Mouse (Mus musculus): ENCODE data around the gene Als2cr12. TPM values are rescaled to one million over a fixed set of nuclear protein-coding genes. Genes with fewer than 3 reads are reported as not detected.

Als2cr12 gene
- polyA plus RNA-seq, 1 experiment from 2014 or later = not detected

- H3K36me3 ChIP-seq (ENCODE audit: control insufficient read depth, insufficient read depth, low read length) = no peaks in the 10 kb centered on the region
- no peak overlapping the region for H3K4me3 ChIP-seq (ENCODE audit: low read depth, low read length)
- no peak for ATAC-seq (ENCODE audit: low FRiP score)
- no peaks in the 10 kb centered on the region for H3K27me3 ChIP-seq (ENCODE audit: control insufficient read depth, insufficient read depth, low read length)
- H3K4me1 ChIP-seq (replicated peaks; ENCODE audit: control insufficient read depth, insufficient read depth, low read length) = no peaks in the 10 kb centered on the region
- no peak overlapping the region for H3K4me2 ChIP-seq (replicated peaks; ENCODE audit: low read depth, low read length)
- no peak overlapping the region for H3K27ac ChIP-seq (ENCODE audit: low read depth, low read length)
- H3K9ac ChIP-seq (ENCODE audit: low read depth, low read length) = no peak overlapping the region
- DNase-seq (ENCODE audit: low spot score) = no peak
- 91% methylated on average over 3 of the region's 3 CpGs for WGBS
- no peaks in the 10 kb centered on the region for H3K9me3 ChIP-seq (ENCODE audit: control insufficient read depth, low read length)
Observed at GRCm38 (mm10) chr1:58728590-58728868, 32.7 kb upstream of the Als2cr12 start.

- H3K36me3 ChIP-seq (ENCODE audit: control insufficient read depth, insufficient read depth, low read length) = no peaks in the 10 kb centered on the region
- H3K9me3 ChIP-seq (ENCODE audit: control insufficient read depth, low read length) = no peaks in the 10 kb centered on the region
- no peaks in the 10 kb centered on the region for H3K4me1 ChIP-seq (replicated peaks; ENCODE audit: control insufficient read depth, insufficient read depth, low read length)
- H3K27ac ChIP-seq (ENCODE audit: low read depth, low read length) = no peak overlapping the region
- ATAC-seq (ENCODE audit: low FRiP score) (no peak), DNase-seq (ENCODE audit: low spot score) (no peak)
- H3K9ac ChIP-seq (ENCODE audit: low read depth, low read length) = no peak overlapping the region
- 89% methylated on average over 10 of the region's 10 CpGs for WGBS
- no peak overlapping the region for H3K4me2 ChIP-seq (replicated peaks; ENCODE audit: low read depth, low read length)
- no peaks in the 10 kb centered on the region for H3K27me3 ChIP-seq (ENCODE audit: control insufficient read depth, insufficient read depth, low read length)
- H3K4me3 ChIP-seq (ENCODE audit: low read depth, low read length) = no peak overlapping the region
Observed at GRCm38 (mm10) chr1:58727747-58728589, 32.2 kb upstream of the Als2cr12 start.

GRCm38 (mm10) chr1:58727019-58727746 lies 31.4 kb upstream of the Als2cr12 start:
- 83% methylated on average over 1 of the region's 1 CpGs for WGBS
- H3K9me3 ChIP-seq (ENCODE audit: control insufficient read depth, low read length) = no peaks in the 10 kb centered on the region
- H3K36me3 ChIP-seq (ENCODE audit: control insufficient read depth, insufficient read depth, low read length) = no peaks in the 10 kb centered on the region
- ATAC-seq (ENCODE audit: low FRiP score) = no peak
- no peak overlapping the region for H3K27ac ChIP-seq (ENCODE audit: low read depth, low read length)
- no peaks in the 10 kb centered on the region for H3K4me1 ChIP-seq (replicated peaks; ENCODE audit: control insufficient read depth, insufficient read depth, low read length)
- H3K27me3 ChIP-seq (ENCODE audit: control insufficient read depth, insufficient read depth, low read length) = no peaks in the 10 kb centered on the region
- no peak overlapping the region for H3K4me2 ChIP-seq (replicated peaks; ENCODE audit: low read depth, low read length)
- no peak overlapping the region for H3K4me3 ChIP-seq (ENCODE audit: low read depth, low read length)
- no peak for DNase-seq (ENCODE audit: low spot score)
- no peak overlapping the region for H3K9ac ChIP-seq (ENCODE audit: low read depth, low read length)

GRCm38 (mm10) chr1:58725767-58726166 lies 30.0 kb upstream of the Als2cr12 start:
- WGBS = 95% methylated on average over 5 of the region's 5 CpGs
- H3K9me3 ChIP-seq (ENCODE audit: control insufficient read depth, low read length) = no peaks in the 10 kb centered on the region
- H3K4me1 ChIP-seq (replicated peaks; ENCODE audit: control insufficient read depth, insufficient read depth, low read length) = no peaks in the 10 kb centered on the region
- no peak overlapping the region for H3K9ac ChIP-seq (ENCODE audit: low read depth, low read length)
- no peak overlapping the region for H3K27ac ChIP-seq (ENCODE audit: low read depth, low read length)
- H3K4me2 ChIP-seq (replicated peaks; ENCODE audit: low read depth, low read length) = no peak overlapping the region
- H3K27me3 ChIP-seq (ENCODE audit: control insufficient read depth, insufficient read depth, low read length) = no peaks in the 10 kb centered on the region
- H3K36me3 ChIP-seq (ENCODE audit: control insufficient read depth, insufficient read depth, low read length) = no peaks in the 10 kb centered on the region
- ATAC-seq (ENCODE audit: low FRiP score) = no peak
- no peak overlapping the region for H3K4me3 ChIP-seq (ENCODE audit: low read depth, low read length)
- no peak for DNase-seq (ENCODE audit: low spot score)

- H3K9me3 ChIP-seq (ENCODE audit: control insufficient read depth, low read length) = no peaks in the 10 kb centered on the region
- no peak overlapping the region for H3K27ac ChIP-seq (ENCODE audit: low read depth, low read length)
- no peak for DNase-seq (ENCODE audit: low spot score)
- H3K4me1 ChIP-seq (replicated peaks; ENCODE audit: control insufficient read depth, insufficient read depth, low read length) = no peaks in the 10 kb centered on the region
- no peak for ATAC-seq (ENCODE audit: low FRiP score)
- no peaks in the 10 kb centered on the region for H3K36me3 ChIP-seq (ENCODE audit: control insufficient read depth, insufficient read depth, low read length)
- no peaks in the 10 kb centered on the region for H3K27me3 ChIP-seq (ENCODE audit: control insufficient read depth, insufficient read depth, low read length)
- H3K4me2 ChIP-seq (replicated peaks; ENCODE audit: low read depth, low read length) = no peak overlapping the region
- no peak overlapping the region for H3K4me3 ChIP-seq (ENCODE audit: low read depth, low read length)
- H3K9ac ChIP-seq (ENCODE audit: low read depth, low read length) = no peak overlapping the region
Observed at GRCm38 (mm10) chr1:58725095-58725494, 29.3 kb upstream of the Als2cr12 start.

GRCm38 (mm10) chr1:58724533-58724932 lies 28.7 kb upstream of the Als2cr12 start:
- DNase-seq (ENCODE audit: low spot score) = no peak
- Histone ChIP-seq H3K4me3 (ENCODE audit: low read depth, low read length) (no peak overlapping the region), H3K4me1 (replicated peaks; ENCODE audit: control insufficient read depth, insufficient read depth, low read length) (no peaks in the 10 kb centered on the region), H3K4me2 (replicated peaks; ENCODE audit: low read depth, low read length) (no peak overlapping the region), H3K9ac (ENCODE audit: low read depth, low read length) (no peak overlapping the region), H3K9me3 (ENCODE audit: control insufficient read depth, low read length) (no peaks in the 10 kb centered on the region), H3K36me3 (ENCODE audit: control insufficient read depth, insufficient read depth, low read length) (no peaks in the 10 kb centered on the region), H3K27me3 (ENCODE audit: control insufficient read depth, insufficient read depth, low read length) (no peaks in the 10 kb centered on the region), H3K27ac (ENCODE audit: low read depth, low read length) (no peak overlapping the region)
- 74% methylated on average over 5 of the region's 9 CpGs for WGBS
- no peak for ATAC-seq (ENCODE audit: low FRiP score)

- Histone ChIP-seq H3K27me3 (ENCODE audit: control insufficient read depth, insufficient read depth, low read length) (no peaks in the 10 kb centered on the region), H3K27ac (ENCODE audit: low read depth, low read length) (no peak overlapping the region), H3K4me3 (ENCODE audit: low read depth, low read length) (no peak overlapping the region), H3K36me3 (ENCODE audit: control insufficient read depth, insufficient read depth, low read length) (no peaks in the 10 kb centered on the region), H3K4me2 (replicated peaks; ENCODE audit: low read depth, low read length) (no peak overlapping the region), H3K9me3 (ENCODE audit: control insufficient read depth, low read length) (no peaks in the 10 kb centered on the region), H3K4me1 (replicated peaks; ENCODE audit: control insufficient read depth, insufficient read depth, low read length) (no peaks in the 10 kb centered on the region), H3K9ac (ENCODE audit: low read depth, low read length) (no peak overlapping the region)
- 63% methylated on average over 7 of the region's 7 CpGs for WGBS
- ATAC-seq (ENCODE audit: low FRiP score) = no peak
- no peak for DNase-seq (ENCODE audit: low spot score)
Observed at GRCm38 (mm10) chr1:58723809-58724405, 28.1 kb upstream of the Als2cr12 start.

- Histone ChIP-seq H3K4me1 (replicated peaks; ENCODE audit: control insufficient read depth, insufficient read depth, low read length) (no peaks in the 10 kb centered on the region), H3K4me2 (replicated peaks; ENCODE audit: low read depth, low read length) (no peak overlapping the region), H3K27ac (ENCODE audit: low read depth, low read length) (no peak overlapping the region), H3K4me3 (ENCODE audit: low read depth, low read length) (no peak overlapping the region), H3K9me3 (ENCODE audit: control insufficient read depth, low read length) (no peaks in the 10 kb centered on the region), H3K36me3 (ENCODE audit: control insufficient read depth, insufficient read depth, low read length) (no peaks in the 10 kb centered on the region), H3K27me3 (ENCODE audit: control insufficient read depth, insufficient read depth, low read length) (no peaks in the 10 kb centered on the region), H3K9ac (ENCODE audit: low read depth, low read length) (no peak overlapping the region)
- WGBS = 69% methylated on average over 7 of the region's 7 CpGs
- no peak for ATAC-seq (ENCODE audit: low FRiP score)
- no peak for DNase-seq (ENCODE audit: low spot score)
Observed at GRCm38 (mm10) chr1:58723062-58723808, 27.4 kb upstream of the Als2cr12 start.
